Mouse (Mus musculus): ENCODE results near the gene Ppp6r2. TPM values are rescaled to one million over a fixed set of nuclear protein-coding genes. Genes with fewer than 3 reads are reported as not detected.
A peak's percentile ranks its signal among the peaks of the same experiment; 100 is the strongest.

The Ppp6r2 gene
- polyA plus RNA-seq, 1 experiment from 2014 or later, result 35.9 TPM

DNA sequence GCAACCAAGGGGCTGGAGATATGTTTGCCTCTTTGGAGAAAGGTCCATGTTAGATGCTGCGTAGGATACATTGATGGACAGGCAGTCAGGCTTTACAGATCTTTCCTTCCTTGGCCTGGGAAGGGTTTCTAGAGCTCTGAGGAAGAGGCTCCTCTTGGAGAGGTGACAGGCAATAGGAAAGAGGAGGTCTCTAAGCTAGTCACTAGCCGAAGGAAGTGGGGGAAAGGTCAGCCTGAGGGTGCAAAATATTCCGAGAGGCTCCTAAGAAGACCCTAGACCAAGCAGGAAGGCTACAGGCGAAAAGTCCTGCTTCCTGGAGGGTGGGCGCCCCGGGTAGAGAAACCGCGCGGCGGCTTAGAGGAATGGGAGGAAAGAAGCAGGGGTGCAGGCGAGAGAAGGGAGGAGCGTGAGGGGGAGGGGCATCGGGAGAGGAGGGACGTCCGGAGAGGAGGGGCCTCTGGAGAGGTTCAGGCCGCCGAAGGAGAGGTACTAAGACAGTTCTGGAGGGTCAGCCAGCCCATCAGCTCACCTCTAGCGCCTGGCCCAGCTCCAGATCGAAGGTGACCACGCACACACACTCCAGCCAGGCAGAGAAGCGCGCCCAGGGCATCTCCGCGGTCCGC is 15.6 kb upstream of the Ppp6r2 start:
- peak overlapping the region; percentile 99 for H3K9ac ChIP-seq (ENCODE audit: low read length)
- H3K4me1 ChIP-seq (ENCODE audit: control insufficient read depth, insufficient read depth, low read length), result peaks cover 14% of the 10 kb centered on the region
- 0% methylated on average over 23 of the region's 25 CpGs for WGBS
- H3K36me3 ChIP-seq (ENCODE audit: control insufficient read depth, insufficient read depth, low read length), result no peaks in the 10 kb centered on the region
- H3K27me3 ChIP-seq (ENCODE audit: control insufficient read depth, insufficient read depth, low read length), result no peaks in the 10 kb centered on the region
- ATAC-seq (ENCODE audit: low FRiP score) (peak; percentile 93), DNase-seq (ENCODE audit: low spot score, missing footprints) (peak; percentile 97)
- H3K27ac ChIP-seq (ENCODE audit: low read depth, low read length), result peak overlapping the region; percentile 95
- peak overlapping the region; percentile 98 for H3K4me3 ChIP-seq (ENCODE audit: low read depth, low read length)
- no peaks in the 10 kb centered on the region for H3K9me3 ChIP-seq (ENCODE audit: control insufficient read depth, low read length)
- H3K4me2 ChIP-seq, result peak overlapping the region; percentile 72

DNA sequence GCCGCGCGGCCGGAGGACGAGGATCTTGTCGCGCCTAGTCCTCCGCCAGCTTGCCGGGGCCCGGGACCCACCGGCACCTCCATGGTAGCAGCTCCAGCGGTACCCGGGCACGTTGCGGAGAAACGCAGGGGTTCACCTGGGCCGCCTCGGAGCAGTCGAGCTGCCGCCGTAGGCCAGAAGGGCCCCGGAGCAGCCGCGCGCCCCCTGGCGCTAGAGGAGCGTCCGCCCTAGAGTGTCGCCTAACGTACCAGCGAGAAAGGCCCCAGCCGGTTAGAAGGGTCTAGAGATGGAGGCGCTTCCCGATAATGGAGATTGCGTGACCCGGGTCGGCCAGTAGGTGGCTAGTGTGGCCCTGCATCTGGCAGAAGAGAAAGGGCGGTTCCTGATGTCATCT is 15.0 kb upstream of the Ppp6r2 start, which contains the start of gene Dennd6b:
Gene Dennd6b, minus strand, starts transcription at position 184 of the 394 bp plus-strand sequence.
- Histone ChIP-seq H3K4me3 (ENCODE audit: low read depth, low read length) (peak within 1 kb of the TSS; percentile 98), H3K36me3 (ENCODE audit: control insufficient read depth, insufficient read depth, low read length) (no peaks in the 10 kb centered on the region), H3K4me2 (peak within 1 kb of the TSS; percentile 72), H3K9ac (ENCODE audit: low read length) (peak within 1 kb of the TSS; percentile 99), H3K4me1 (ENCODE audit: control insufficient read depth, insufficient read depth, low read length) (peaks cover 14% of the 10 kb centered on the region), H3K27ac (ENCODE audit: low read depth, low read length) (peak within 1 kb of the TSS; percentile 95), H3K9me3 (ENCODE audit: control insufficient read depth, low read length) (no peaks in the 10 kb centered on the region), H3K27me3 (ENCODE audit: control insufficient read depth, insufficient read depth, low read length) (no peaks in the 10 kb centered on the region)
- peak; percentile 98 for ATAC-seq (ENCODE audit: low FRiP score)
- DNase-seq (ENCODE audit: low spot score, missing footprints), result peak; percentile 99
- WGBS, result under 1% methylated on average over 38 of the region's 38 CpGs

- WGBS, result 76% methylated on average over 15 of the region's 15 CpGs
- peak overlapping the region; percentile 72 for H3K4me2 ChIP-seq
- H3K36me3 ChIP-seq (ENCODE audit: control insufficient read depth, insufficient read depth, low read length), result no peaks in the 10 kb centered on the region
- H3K27me3 ChIP-seq (ENCODE audit: control insufficient read depth, insufficient read depth, low read length), result no peaks in the 10 kb centered on the region
- H3K9me3 ChIP-seq (ENCODE audit: control insufficient read depth, low read length), result no peaks in the 10 kb centered on the region
- peak overlapping the region; percentile 98 for H3K4me3 ChIP-seq (ENCODE audit: low read depth, low read length)
- peaks cover 14% of the 10 kb centered on the region for H3K4me1 ChIP-seq (ENCODE audit: control insufficient read depth, insufficient read depth, low read length)
- peak overlapping the region; percentile 3; the same call in 1 of the 2 replicates for H3K27ac ChIP-seq (ENCODE audit: low read depth, low read length)
- peak overlapping the region; percentile 99 for H3K9ac ChIP-seq (ENCODE audit: low read length)
- no peak for ATAC-seq (ENCODE audit: low FRiP score)
- no peak for DNase-seq (ENCODE audit: low spot score, missing footprints)
These were observed 14.3 kb upstream of the Ppp6r2 start for GRCm38 (mm10) chr15:89197056-89197455.

DNA sequence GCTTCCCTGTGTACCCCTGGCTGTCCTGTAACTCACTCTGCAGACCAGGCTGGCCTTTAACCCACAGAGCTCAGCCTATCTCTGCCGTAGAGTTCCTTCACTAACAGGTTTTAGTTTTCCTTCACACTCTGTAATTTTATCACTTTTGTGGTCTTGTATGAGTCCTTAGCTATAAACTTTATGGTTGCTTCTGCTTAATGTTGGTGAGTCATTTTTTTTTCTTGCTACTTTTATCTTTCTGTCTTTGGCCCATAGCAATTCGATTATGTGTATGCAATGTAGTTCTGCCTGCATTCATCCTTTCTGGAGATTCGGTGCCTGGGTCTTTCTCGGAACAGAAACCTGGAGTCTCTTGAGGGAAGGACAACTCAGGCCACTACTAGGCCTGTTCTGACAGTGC is 3.9 kb upstream of the Ppp6r2 start:
- Histone ChIP-seq H3K27me3 (ENCODE audit: control insufficient read depth, insufficient read depth, low read length) (no peaks in the 10 kb centered on the region), H3K27ac (ENCODE audit: low read depth, low read length) (no peak overlapping the region), H3K9me3 (ENCODE audit: control insufficient read depth, low read length) (peaks cover 2% of the 10 kb centered on the region; the same call in 1 of the 2 replicates), H3K36me3 (ENCODE audit: control insufficient read depth, insufficient read depth, low read length) (no peaks in the 10 kb centered on the region), H3K4me2 (no peak overlapping the region), H3K4me1 (ENCODE audit: control insufficient read depth, insufficient read depth, low read length) (peaks cover 4% of the 10 kb centered on the region; the same call in 1 of the 2 replicates), H3K4me3 (ENCODE audit: low read depth, low read length) (no peak overlapping the region), H3K9ac (ENCODE audit: low read length) (no peak overlapping the region)
- 92% methylated on average over 4 of the region's 4 CpGs for WGBS
- ATAC-seq (ENCODE audit: low FRiP score), result no peak
- DNase-seq (ENCODE audit: low spot score, missing footprints), result no peak

DNA sequence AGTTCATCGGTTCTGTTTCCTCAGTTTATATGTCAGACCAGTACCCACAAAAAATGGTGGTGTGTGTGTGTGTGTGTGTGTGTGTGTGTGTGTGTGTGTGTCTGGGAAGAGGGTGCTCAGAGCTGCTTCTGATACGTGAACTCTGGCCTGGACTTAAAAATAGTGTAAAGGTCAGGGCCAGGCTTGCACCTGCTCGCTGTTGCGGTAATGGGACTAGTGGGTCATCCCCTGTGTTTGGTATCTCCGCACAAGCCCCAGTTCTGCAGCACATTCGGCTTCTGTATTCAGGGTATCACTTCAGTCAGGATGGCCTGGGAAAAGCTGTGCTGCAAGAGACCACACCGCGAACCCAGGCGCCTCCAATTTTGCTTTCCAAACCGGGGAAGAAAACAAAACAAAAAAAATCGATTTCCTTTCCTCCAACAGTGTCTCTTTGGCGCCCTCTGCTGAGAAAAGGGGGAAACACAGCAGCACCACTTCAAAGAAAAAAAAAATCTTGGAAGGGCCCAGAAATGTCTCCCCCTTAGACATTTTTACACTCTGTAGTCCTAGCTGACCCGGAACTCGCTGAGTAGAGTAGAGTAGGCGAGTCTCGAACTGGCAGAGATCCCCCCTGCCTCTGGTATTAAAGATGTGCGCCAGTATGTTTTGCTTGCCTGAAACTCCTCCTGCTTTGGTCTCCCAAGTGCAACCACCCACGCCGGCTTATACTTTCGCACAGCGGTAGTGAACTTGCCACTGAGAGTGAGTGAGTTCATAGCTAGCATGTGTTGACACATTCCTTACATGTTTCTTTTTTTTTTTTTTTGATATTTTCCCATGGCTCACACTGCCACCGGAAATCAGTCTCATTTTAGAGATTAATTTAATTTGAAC is 1.2 kb upstream of the Ppp6r2 start:
- Histone ChIP-seq H3K27ac (ENCODE audit: low read depth, low read length) (peak overlapping the region; percentile 41; the same call in 1 of the 2 replicates), H3K9me3 (ENCODE audit: control insufficient read depth, low read length) (no peaks in the 10 kb centered on the region), H3K9ac (ENCODE audit: low read length) (peak overlapping the region; percentile 67), H3K27me3 (ENCODE audit: control insufficient read depth, insufficient read depth, low read length) (no peaks in the 10 kb centered on the region), H3K4me1 (ENCODE audit: control insufficient read depth, insufficient read depth, low read length) (peaks cover 6% of the 10 kb centered on the region; the same call in 1 of the 2 replicates), H3K4me3 (ENCODE audit: low read depth, low read length) (peak overlapping the region; percentile 22), H3K36me3 (ENCODE audit: control insufficient read depth, insufficient read depth, low read length) (no peaks in the 10 kb centered on the region), H3K4me2 (peak overlapping the region; percentile 41)
- DNase-seq (ENCODE audit: low spot score, missing footprints) (peak; percentile 99), ATAC-seq (ENCODE audit: low FRiP score) (peak; percentile 22; the same call in 1 of the 2 replicates)
- WGBS, result 24% methylated on average over 22 of the region's 22 CpGs

DNA sequence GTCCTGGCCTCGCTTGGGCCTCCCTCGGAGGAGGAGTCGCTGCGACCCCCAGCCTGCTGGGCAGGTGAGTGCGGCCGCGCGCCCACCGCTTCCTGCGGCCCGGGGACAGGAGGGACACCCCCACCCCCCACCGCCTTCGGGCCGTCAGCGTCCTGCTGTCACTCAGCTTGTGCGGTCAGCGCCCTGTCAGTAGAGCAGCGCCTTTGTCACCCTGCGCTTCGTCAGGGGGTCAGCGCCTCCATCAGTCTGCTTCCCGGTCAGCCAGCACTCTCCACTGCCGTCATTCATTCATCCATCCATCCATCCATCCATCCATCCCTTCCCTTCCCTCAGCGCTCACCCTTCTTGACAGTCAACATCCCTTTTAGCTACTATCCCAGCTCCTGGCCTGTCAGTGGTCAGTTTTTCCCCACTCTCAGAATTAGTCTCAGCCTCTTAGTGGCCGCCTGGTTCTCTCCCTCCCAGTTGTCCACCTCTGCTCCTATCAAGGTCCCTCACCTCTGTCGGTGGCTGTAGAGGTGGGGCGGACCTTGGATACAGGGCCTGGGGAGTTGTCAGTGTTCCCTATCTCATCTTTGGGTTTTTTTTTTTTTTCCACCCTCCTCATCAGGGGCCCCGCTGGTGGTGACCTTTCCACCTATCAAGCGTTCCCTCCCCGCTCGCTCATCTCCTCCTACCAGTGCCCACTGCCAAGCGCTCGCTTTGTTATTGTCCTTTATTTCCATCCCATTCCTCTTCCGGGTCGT is 536 bp downstream of the Ppp6r2 start:
- Histone ChIP-seq H3K4me2 (peak overlapping the region; percentile 80), H3K36me3 (ENCODE audit: control insufficient read depth, insufficient read depth, low read length) (peaks cover 8% of the 10 kb centered on the region; the same call in 1 of the 2 replicates), H3K27me3 (ENCODE audit: control insufficient read depth, insufficient read depth, low read length) (no peaks in the 10 kb centered on the region), H3K4me1 (ENCODE audit: control insufficient read depth, insufficient read depth, low read length) (peaks cover 6% of the 10 kb centered on the region; the same call in 1 of the 2 replicates), H3K9ac (ENCODE audit: low read length) (peak overlapping the region; percentile 94), H3K27ac (ENCODE audit: low read depth, low read length) (peak overlapping the region; percentile 81), H3K9me3 (ENCODE audit: control insufficient read depth, low read length) (no peaks in the 10 kb centered on the region), H3K4me3 (ENCODE audit: low read depth, low read length) (peak overlapping the region; percentile 68)
- DNase-seq (ENCODE audit: low spot score, missing footprints), result peak; percentile 97
- under 1% methylated on average over 31 of the region's 35 CpGs for WGBS
- peak; percentile 57 for ATAC-seq (ENCODE audit: low FRiP score)

DNA sequence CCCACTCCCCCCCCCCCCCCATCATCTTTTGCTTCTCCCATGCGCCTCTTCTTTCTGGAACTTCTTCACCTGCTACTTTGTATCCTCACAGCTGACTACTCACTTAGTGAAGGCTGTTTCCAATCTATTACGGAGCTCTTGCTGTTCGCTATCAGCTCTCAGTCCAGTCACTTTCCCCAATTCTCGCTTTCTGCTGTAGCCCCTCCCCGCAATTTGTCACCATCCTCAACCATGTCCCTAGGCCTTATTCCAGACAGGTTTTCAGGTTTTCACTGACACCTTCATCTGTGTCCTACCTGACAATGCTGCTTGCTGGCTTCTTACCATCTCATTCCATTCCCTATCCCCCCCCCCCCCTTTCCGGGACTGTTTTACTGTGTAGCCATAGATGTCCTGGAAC is 1.1 kb downstream of the Ppp6r2 start:
- H3K27me3 ChIP-seq (ENCODE audit: control insufficient read depth, insufficient read depth, low read length), result no peaks in the 10 kb centered on the region
- peak overlapping the region; percentile 94 for H3K9ac ChIP-seq (ENCODE audit: low read length)
- ATAC-seq (ENCODE audit: low FRiP score) (no peak), DNase-seq (ENCODE audit: low spot score, missing footprints) (peak; percentile 87)
- H3K9me3 ChIP-seq (ENCODE audit: control insufficient read depth, low read length), result no peaks in the 10 kb centered on the region
- H3K36me3 ChIP-seq (ENCODE audit: control insufficient read depth, insufficient read depth, low read length), result peaks cover 8% of the 10 kb centered on the region; the same call in 1 of the 2 replicates
- no peak overlapping the region for H3K27ac ChIP-seq (ENCODE audit: low read depth, low read length)
- H3K4me2 ChIP-seq, result peak overlapping the region; percentile 80
- H3K4me3 ChIP-seq (ENCODE audit: low read depth, low read length), result peak overlapping the region; percentile 68
- H3K4me1 ChIP-seq (ENCODE audit: control insufficient read depth, insufficient read depth, low read length), result peaks cover 6% of the 10 kb centered on the region; the same call in 1 of the 2 replicates
- 58% methylated on average over 6 of the region's 6 CpGs for WGBS

DNA sequence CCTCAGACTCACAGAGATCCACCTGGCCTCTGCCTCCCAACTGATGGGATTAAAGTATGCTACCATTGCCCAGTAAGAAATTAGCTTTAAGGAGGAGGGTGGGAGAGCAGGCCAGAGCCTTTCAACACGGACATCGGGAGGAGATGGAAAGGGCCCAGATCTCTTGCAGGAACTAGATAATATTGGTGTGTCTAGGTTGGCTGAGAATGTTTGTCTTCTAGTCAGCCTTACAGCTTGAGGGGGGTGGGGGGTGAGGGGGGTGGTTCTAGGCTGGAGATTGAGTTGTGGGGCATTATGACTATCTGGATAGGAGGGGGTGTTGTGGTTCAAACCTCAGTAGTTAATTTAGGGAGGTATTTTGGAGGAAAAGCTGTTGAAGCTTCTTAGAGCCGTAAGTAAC is 2.2 kb downstream of the Ppp6r2 start:
- ATAC-seq (ENCODE audit: low FRiP score), result no peak
- Histone ChIP-seq H3K4me2 (no peak overlapping the region), H3K27me3 (ENCODE audit: control insufficient read depth, insufficient read depth, low read length) (no peaks in the 10 kb centered on the region), H3K36me3 (ENCODE audit: control insufficient read depth, insufficient read depth, low read length) (peaks cover 8% of the 10 kb centered on the region; the same call in 1 of the 2 replicates), H3K27ac (ENCODE audit: low read depth, low read length) (no peak overlapping the region), H3K9ac (ENCODE audit: low read length) (no peak overlapping the region), H3K9me3 (ENCODE audit: control insufficient read depth, low read length) (no peaks in the 10 kb centered on the region), H3K4me1 (ENCODE audit: control insufficient read depth, insufficient read depth, low read length) (peaks cover 6% of the 10 kb centered on the region; the same call in 1 of the 2 replicates), H3K4me3 (ENCODE audit: low read depth, low read length) (no peak overlapping the region)
- WGBS, result 98% methylated on average over 3 of the region's 3 CpGs
- no peak for DNase-seq (ENCODE audit: low spot score, missing footprints)
